Mouse (Mus musculus): ENCODE data around the gene Nudt14.

DNA sequence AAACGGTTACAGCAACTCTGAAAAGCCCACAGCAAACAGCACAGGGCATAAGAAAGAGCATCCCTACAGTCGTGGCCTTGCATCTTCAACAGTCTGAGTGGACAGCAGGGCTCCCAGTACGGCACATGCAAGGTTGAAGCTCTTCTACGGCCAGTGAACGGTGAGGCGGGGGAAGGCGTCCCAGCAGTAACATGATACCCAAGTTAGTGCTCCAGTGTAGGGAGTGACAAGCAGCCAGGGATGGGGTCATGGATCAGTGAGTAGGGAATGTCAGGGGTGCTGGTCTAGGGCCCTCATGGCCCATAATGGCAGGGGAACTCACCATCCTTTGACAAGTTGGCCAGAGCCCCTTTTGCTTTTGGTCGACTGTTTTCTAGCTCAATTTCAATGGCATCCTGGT is 27.0 kb upstream of the Nudt14 start:
- no peak for TF ChIP-seq CTCF (conservative IDR thresholded peaks at IDR 0.05; ENCODE audit: insufficient read depth, insufficient read length, low read depth, low read length)
- TF ChIP-seq POLR2A (IDR thresholded peaks at IDR 0.05; ENCODE audit: low read depth, low read length), result no peak
